Mouse (Mus musculus): Measurements from ENCODE around the gene Casz1.

GRCm38 (mm10) chr4:148915849-148916248, 111.6 kb downstream of the Casz1 start:
- TF ChIP-seq EP300 (IDR thresholded peaks at IDR 0.05; ENCODE audit: low read depth) (no peak), CTCF (IDR thresholded peaks at IDR 0.05; ENCODE audit: low read depth) (no peak)

Measured in liver, embryonic 14.5 days (tissue).